Mouse (Mus musculus): Measurements from ENCODE around the gene Usp10. TPM values are rescaled to one million over a fixed set of nuclear protein-coding genes. Genes with fewer than 3 reads are reported as not detected.

The Usp10 gene
- total and polyA plus RNA-seq, 3 experiments = 227 to 398 (median 263) TPM

GRCm38 (mm10) chr8:119904323-119904911 lies 5.7 kb upstream of the Usp10 start:
- no peaks in the 10 kb centered on the region for H3K9me3 ChIP-seq (replicated peaks; ENCODE audit: insufficient read depth, low read length)
- no peak overlapping the region for H3K4me3 ChIP-seq (ENCODE audit: control insufficient read depth in 1 of 2, insufficient read depth in 1 of 2, low read depth in 2 of 2, low read length in 2 of 2)
- H3K27ac ChIP-seq (ENCODE audit: control insufficient read depth, low read depth, low read length) = no peak overlapping the region
- no peaks in the 10 kb centered on the region; a peak in 1 of 4 replicates for H3K4me1 ChIP-seq (ENCODE audit: control insufficient read depth in 1 of 2, insufficient read depth in 2 of 2, low read length in 2 of 2)
- peaks cover 2 to 10% of the 10 kb centered on the region in 2 experiments; a peak in 3 of 4 replicates for H3K27me3 ChIP-seq (ENCODE audit: control insufficient read depth in 1 of 2, insufficient read depth in 2 of 2, low read length in 2 of 2)
- no peaks in the 10 kb centered on the region for H3K36me3 ChIP-seq (ENCODE audit: control insufficient read depth in 1 of 2, insufficient read depth in 2 of 2, low read length in 2 of 2)
- TF ChIP-seq RAD21 (IDR thresholded peaks at IDR 0.05; ENCODE audit: low read depth, low read length) (no peak), ETS1 (IDR thresholded peaks at IDR 0.05; ENCODE audit: low read depth, low read length) (no peak), TBP (IDR thresholded peaks at IDR 0.05; ENCODE audit: low read depth, low read length) (no peak), ELF1 (IDR thresholded peaks at IDR 0.05; ENCODE audit: low read depth, low read length) (no peak), TCF12 (IDR thresholded peaks at IDR 0.05; ENCODE audit: low read depth, low read length) (no peak), GABPA (IDR thresholded peaks at IDR 0.05; ENCODE audit: low read depth, low read length) (no peak), MAX (IDR thresholded peaks at IDR 0.05; ENCODE audit: low read length) (no peak), RCOR1 (IDR thresholded peaks at IDR 0.05; ENCODE audit: low read depth, low read length) (no peak), ZC3H11A (IDR thresholded peaks at IDR 0.05; ENCODE audit: low read depth, low read length) (no peak), MAZ (IDR thresholded peaks at IDR 0.05; ENCODE audit: low read depth, low read length) (no peak), BHLHE40 (IDR thresholded peaks at IDR 0.05; ENCODE audit: borderline replicate concordance, low read depth, low read length) (no peak), POLR2AphosphoS5 (IDR thresholded peaks at IDR 0.05; ENCODE audit: borderline replicate concordance, low read depth, low read length) (no peak), MYB (IDR thresholded peaks at IDR 0.05; ENCODE audit: low read depth, low read length) (no peak), MXI1 (IDR thresholded peaks at IDR 0.05; ENCODE audit: low read depth, low read length) (no peak), E2F4 (IDR thresholded peaks at IDR 0.05; ENCODE audit: borderline replicate concordance, low read depth, low read length) (no peak), HCFC1 (IDR thresholded peaks at IDR 0.05; ENCODE audit: low read depth, low read length) (no peak), NRF1 (IDR thresholded peaks at IDR 0.05; ENCODE audit: insufficient read depth, low read depth, low read length, poor library complexity, severe bottlenecking) (no peak), GATA1 (IDR thresholded peaks at IDR 0.05; ENCODE audit: low read depth, low read length) (no peak), NELFE (IDR thresholded peaks at IDR 0.05; ENCODE audit: low read depth, low read length) (no peak), CTCF (IDR thresholded peaks at IDR 0.05 in 2 of 3, conservative IDR thresholded peaks at IDR 0.05 in 1 of 3; ENCODE audit: control insufficient read depth in 1 of 3, insufficient read depth in 1 of 3, low read depth in 2 of 3, low read length in 3 of 3, poor library complexity in 1 of 3, severe bottlenecking in 1 of 3) (no peak)
- DNase-seq (ENCODE audit: low read depth, low spot score) = no peak
- H3K9ac ChIP-seq (ENCODE audit: control insufficient read depth, low read depth, low read length, poor library complexity, severe bottlenecking) = no peak overlapping the region
- H3K79me2 ChIP-seq (ENCODE audit: control insufficient read depth, insufficient read depth, low read length, poor library complexity) = no peaks in the 10 kb centered on the region
